Mouse (Mus musculus): ENCODE results near the gene Rbbp8nl. TPM values are rescaled to one million over a fixed set of nuclear protein-coding genes. Genes with fewer than 3 reads are reported as not detected.

The Rbbp8nl gene
- polyA plus RNA-seq, 1 experiment from 2014 or later, result not detected

DNA sequence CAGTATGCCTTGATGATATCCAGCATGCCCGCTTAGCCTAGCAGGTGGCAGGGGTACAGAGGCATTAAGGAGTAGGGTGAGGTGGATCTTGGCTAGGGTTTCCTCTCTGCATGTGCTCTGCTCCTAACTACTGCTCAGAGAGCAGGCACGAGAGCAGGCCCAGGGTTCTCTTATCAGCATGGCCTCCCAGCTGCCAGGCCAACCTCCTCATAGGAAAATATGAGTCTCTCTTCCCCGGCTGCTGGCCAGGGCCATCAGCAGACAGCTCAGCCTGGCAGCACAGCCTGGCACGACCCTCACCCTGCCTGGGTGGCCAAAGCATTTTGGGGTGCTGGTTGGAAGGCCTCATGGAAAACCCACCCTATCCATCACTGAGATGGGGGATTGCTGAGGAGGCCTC is 21.5 kb upstream of the Rbbp8nl start:
- no peak for DNase-seq
- Histone ChIP-seq H3K4me2 (ENCODE audit: low read length) (no peak overlapping the region), H3K9ac (replicated peaks; ENCODE audit: low read length) (no peak overlapping the region), H3K27me3 (ENCODE audit: control insufficient read depth, insufficient read depth, low read length) (no peaks in the 10 kb centered on the region), H3K36me3 (ENCODE audit: control insufficient read depth, insufficient read depth, low read length) (no peaks in the 10 kb centered on the region), H3K27ac (replicated peaks; ENCODE audit: low read depth, low read length) (no peak overlapping the region), H3K4me1 (ENCODE audit: control insufficient read depth, insufficient read depth, low read length) (no peaks in the 10 kb centered on the region), H3K9me3 (ENCODE audit: control insufficient read depth, low read length) (no peaks in the 10 kb centered on the region), H3K4me3 (replicated peaks; ENCODE audit: low read depth, low read length) (no peak overlapping the region)
- WGBS, result 82% methylated on average over 4 of the region's 4 CpGs
- ATAC-seq (ENCODE audit: low FRiP score, low TSS enrichment), result no peak

DNA sequence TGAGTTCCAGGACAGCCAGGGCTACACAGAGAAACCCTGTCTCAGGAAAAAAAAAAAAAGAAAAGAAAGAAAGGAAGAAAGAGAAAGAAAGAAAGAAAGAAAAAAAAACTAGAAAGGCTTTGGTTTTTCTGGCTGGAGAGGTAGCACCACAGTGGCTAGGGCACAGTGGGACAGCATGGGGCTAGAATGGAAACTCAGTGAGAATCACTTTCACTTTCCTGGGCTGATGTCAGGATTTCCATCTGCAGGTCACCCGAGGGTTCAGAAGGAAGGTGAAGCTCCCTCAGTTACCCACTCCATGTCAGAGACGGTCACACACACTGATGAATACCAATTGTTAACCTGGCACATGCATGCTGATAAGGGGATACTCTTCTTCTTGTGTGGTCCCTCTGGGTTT is 18.0 kb upstream of the Rbbp8nl start:
- DNase-seq (no peak), ATAC-seq (ENCODE audit: low FRiP score, low TSS enrichment) (no peak)
- Histone ChIP-seq H3K36me3 (ENCODE audit: control insufficient read depth, insufficient read depth, low read length) (no peaks in the 10 kb centered on the region), H3K9me3 (ENCODE audit: control insufficient read depth, low read length) (no peaks in the 10 kb centered on the region), H3K27me3 (ENCODE audit: control insufficient read depth, insufficient read depth, low read length) (no peaks in the 10 kb centered on the region), H3K4me2 (ENCODE audit: low read length) (no peak overlapping the region), H3K27ac (replicated peaks; ENCODE audit: low read depth, low read length) (no peak overlapping the region), H3K4me1 (ENCODE audit: control insufficient read depth, insufficient read depth, low read length) (no peaks in the 10 kb centered on the region), H3K9ac (replicated peaks; ENCODE audit: low read length) (no peak overlapping the region), H3K4me3 (replicated peaks; ENCODE audit: low read depth, low read length) (no peak overlapping the region)
- WGBS, result 56% methylated on average over 2 of the region's 2 CpGs

DNA sequence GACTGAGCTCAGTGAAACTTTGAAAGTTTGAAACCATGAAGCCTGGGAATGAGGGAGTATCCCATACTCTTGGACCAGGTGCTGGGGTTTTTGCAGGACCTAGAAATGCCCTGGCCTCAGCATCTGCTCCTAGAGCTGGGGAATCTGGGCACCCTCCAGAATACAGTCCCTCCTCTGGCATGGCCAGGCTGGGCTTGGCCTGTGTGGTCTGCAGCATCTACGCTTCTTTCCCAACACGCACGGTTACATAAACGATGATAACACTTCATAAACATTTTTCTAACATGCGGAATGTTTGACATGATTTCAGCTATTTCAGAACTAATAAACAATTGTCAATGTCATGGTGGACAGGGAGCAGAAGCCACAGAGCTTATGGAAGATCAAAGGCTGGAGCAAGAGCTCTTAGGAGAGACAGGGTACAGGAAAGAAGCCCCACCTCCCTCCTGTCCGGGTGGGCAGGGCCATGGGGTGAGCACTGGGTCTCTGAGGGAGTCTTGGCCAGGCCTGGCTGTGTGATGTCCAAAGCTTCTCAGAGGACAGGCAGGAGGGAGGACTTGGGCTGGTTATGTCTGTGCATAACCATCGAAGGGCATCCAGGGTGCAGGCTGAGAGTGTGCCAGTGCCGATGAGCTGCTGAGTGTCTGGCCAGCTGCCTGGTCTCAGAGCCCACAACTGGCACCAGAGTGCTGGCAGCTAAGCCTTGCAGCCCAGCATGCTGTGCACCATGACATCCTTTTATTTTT is 16.9 kb upstream of the Rbbp8nl start:
- DNase-seq, result no peak
- 86% methylated on average over 8 of the region's 8 CpGs for WGBS

DNA sequence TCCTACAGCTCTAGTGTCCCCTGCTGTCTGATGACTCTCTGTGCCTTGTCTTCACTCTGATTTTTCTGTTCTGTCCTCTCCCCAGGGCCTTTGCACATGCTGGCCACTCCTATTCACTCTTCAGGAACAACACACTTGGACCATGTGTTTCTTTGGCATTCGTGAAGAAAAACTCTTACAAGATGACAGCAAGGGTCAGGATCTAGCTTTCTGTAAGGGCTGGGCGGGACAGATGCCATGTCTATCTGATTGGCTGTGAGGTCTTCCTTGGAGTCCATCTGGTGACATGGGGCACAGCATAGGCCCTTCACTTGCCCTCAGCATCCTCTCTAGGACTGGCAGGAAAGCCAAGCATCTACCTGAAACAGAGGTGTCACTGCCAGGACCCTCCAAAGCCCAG is 16.3 kb upstream of the Rbbp8nl start:
- DNase-seq, result no peak
- Histone ChIP-seq H3K4me3 (replicated peaks; ENCODE audit: low read depth, low read length) (no peak overlapping the region), H3K4me1 (ENCODE audit: control insufficient read depth, insufficient read depth, low read length) (no peaks in the 10 kb centered on the region), H3K36me3 (ENCODE audit: control insufficient read depth, insufficient read depth, low read length) (no peaks in the 10 kb centered on the region), H3K27me3 (ENCODE audit: control insufficient read depth, insufficient read depth, low read length) (no peaks in the 10 kb centered on the region), H3K9ac (replicated peaks; ENCODE audit: low read length) (no peak overlapping the region), H3K9me3 (ENCODE audit: control insufficient read depth, low read length) (0 out of 2 replicates have a peak, but pooled peaks cover 5% of the 10 kb centered on the region), H3K27ac (replicated peaks; ENCODE audit: low read depth, low read length) (no peak overlapping the region), H3K4me2 (ENCODE audit: low read length) (no peak overlapping the region)
- no peak for ATAC-seq (ENCODE audit: low FRiP score, low TSS enrichment)
- WGBS, result 70% methylated on average over 2 of the region's 2 CpGs

More for the DNA sequence above, 16.9 kb upstream of the Rbbp8nl start:
- no peaks in the 10 kb centered on the region for H3K4me1 ChIP-seq (ENCODE audit: control insufficient read depth, insufficient read depth, low read length)
- H3K27me3 ChIP-seq (ENCODE audit: control insufficient read depth, insufficient read depth, low read length), result no peaks in the 10 kb centered on the region
- no peak overlapping the region for H3K9ac ChIP-seq (replicated peaks; ENCODE audit: low read length)
- H3K36me3 ChIP-seq (ENCODE audit: control insufficient read depth, insufficient read depth, low read length), result no peaks in the 10 kb centered on the region
- 0 out of 2 replicates have a peak, but pooled peaks cover 5% of the 10 kb centered on the region for H3K9me3 ChIP-seq (ENCODE audit: control insufficient read depth, low read length)
- no peak overlapping the region for H3K4me3 ChIP-seq (replicated peaks; ENCODE audit: low read depth, low read length)
- H3K27ac ChIP-seq (replicated peaks; ENCODE audit: low read depth, low read length), result no peak overlapping the region
- ATAC-seq (ENCODE audit: low FRiP score, low TSS enrichment), result no peak
- H3K4me2 ChIP-seq (ENCODE audit: low read length), result no peak overlapping the region

DNA sequence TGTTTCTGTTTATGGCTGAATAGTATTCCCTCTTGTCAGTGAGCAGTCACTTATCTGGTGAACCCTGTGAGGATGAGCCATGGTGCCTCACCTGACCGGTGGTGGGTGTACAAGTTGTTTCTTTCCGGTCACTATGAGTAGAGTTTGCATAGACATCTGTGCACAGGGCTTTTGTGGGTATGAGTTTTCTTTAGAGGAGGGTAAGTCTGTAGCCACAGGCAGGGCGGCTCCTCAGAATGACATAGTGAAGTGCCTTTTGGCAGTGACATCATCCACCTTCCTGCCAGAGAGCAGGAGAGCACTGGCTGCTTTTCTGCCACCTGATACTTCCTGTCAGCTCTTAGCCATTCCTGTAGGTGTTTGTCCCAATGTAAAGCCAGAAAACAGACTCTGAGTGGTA is 15.8 kb upstream of the Rbbp8nl start:
- Histone ChIP-seq H3K9me3 (ENCODE audit: control insufficient read depth, low read length) (0 out of 2 replicates have a peak, but pooled peaks cover 5% of the 10 kb centered on the region), H3K27me3 (ENCODE audit: control insufficient read depth, insufficient read depth, low read length) (no peaks in the 10 kb centered on the region), H3K4me2 (ENCODE audit: low read length) (no peak overlapping the region), H3K36me3 (ENCODE audit: control insufficient read depth, insufficient read depth, low read length) (no peaks in the 10 kb centered on the region), H3K4me1 (ENCODE audit: control insufficient read depth, insufficient read depth, low read length) (no peaks in the 10 kb centered on the region), H3K9ac (replicated peaks; ENCODE audit: low read length) (no peak overlapping the region), H3K27ac (replicated peaks; ENCODE audit: low read depth, low read length) (no peak overlapping the region), H3K4me3 (replicated peaks; ENCODE audit: low read depth, low read length) (no peak overlapping the region)
- DNase-seq (no peak), ATAC-seq (ENCODE audit: low FRiP score, low TSS enrichment) (no peak)
- 90% methylated on average over 3 of the region's 3 CpGs for WGBS

DNA sequence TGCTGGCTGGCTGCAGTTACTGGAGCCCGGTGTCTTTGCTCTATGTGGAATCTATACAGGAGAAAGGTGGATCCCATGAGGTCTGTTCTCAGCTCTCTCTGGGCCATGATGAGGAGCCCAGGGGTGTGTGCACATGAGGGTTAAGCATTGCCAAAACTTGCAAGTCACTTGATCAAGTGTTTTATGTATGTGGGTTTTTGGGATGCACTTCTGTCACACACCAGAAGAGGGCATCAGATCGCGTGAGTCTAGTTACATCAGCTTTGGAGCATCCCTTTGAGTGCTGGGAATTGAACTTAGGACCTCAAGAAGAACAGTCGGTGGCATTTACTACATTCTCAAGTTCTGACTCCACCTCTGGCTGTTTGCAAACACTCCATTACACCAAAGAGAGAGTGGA is 14.9 kb upstream of the Rbbp8nl start:
- Histone ChIP-seq H3K9me3 (ENCODE audit: control insufficient read depth, low read length) (0 out of 2 replicates have a peak, but pooled peaks cover 5% of the 10 kb centered on the region), H3K36me3 (ENCODE audit: control insufficient read depth, insufficient read depth, low read length) (no peaks in the 10 kb centered on the region), H3K9ac (replicated peaks; ENCODE audit: low read length) (no peak overlapping the region), H3K4me1 (ENCODE audit: control insufficient read depth, insufficient read depth, low read length) (no peaks in the 10 kb centered on the region), H3K27me3 (ENCODE audit: control insufficient read depth, insufficient read depth, low read length) (no peaks in the 10 kb centered on the region), H3K27ac (replicated peaks; ENCODE audit: low read depth, low read length) (no peak overlapping the region), H3K4me3 (replicated peaks; ENCODE audit: low read depth, low read length) (no peak overlapping the region), H3K4me2 (ENCODE audit: low read length) (no peak overlapping the region)
- WGBS, result 56% methylated on average over 4 of the region's 4 CpGs
- ATAC-seq (ENCODE audit: low FRiP score, low TSS enrichment), result no peak
- DNase-seq, result no peak

DNA sequence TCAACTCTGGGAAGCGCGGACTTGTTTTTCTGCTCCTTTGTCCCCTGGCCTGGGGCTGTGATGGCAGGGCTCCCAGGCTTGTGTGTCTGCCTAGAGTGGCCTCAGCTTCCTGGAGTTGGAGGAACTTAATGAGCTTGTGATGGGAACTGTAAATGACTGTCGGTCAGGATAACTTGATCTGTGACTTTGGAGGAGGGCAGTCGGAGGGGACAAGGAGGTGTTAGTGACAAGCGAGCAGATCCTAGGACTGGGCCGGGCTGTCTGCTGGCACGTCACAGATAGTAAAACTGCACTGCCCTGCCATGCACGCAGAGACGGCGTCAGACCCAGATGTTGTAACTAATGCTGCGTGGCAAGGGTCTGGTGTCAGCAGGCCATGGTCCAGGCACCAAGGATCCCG is 13.8 kb upstream of the Rbbp8nl start:
- H3K36me3 ChIP-seq (ENCODE audit: control insufficient read depth, insufficient read depth, low read length), result no peaks in the 10 kb centered on the region
- DNase-seq, result no peak
- WGBS, result 91% methylated on average over 12 of the region's 12 CpGs
- no peak for ATAC-seq (ENCODE audit: low FRiP score, low TSS enrichment)
- no peak overlapping the region for H3K4me2 ChIP-seq (ENCODE audit: low read length)
- no peaks in the 10 kb centered on the region for H3K27me3 ChIP-seq (ENCODE audit: control insufficient read depth, insufficient read depth, low read length)
- H3K4me1 ChIP-seq (ENCODE audit: control insufficient read depth, insufficient read depth, low read length), result no peaks in the 10 kb centered on the region
- no peak overlapping the region for H3K9ac ChIP-seq (replicated peaks; ENCODE audit: low read length)
- 0 out of 2 replicates have a peak, but pooled peaks cover 5% of the 10 kb centered on the region for H3K9me3 ChIP-seq (ENCODE audit: control insufficient read depth, low read length)
- H3K27ac ChIP-seq (replicated peaks; ENCODE audit: low read depth, low read length), result no peak overlapping the region
- no peak overlapping the region for H3K4me3 ChIP-seq (replicated peaks; ENCODE audit: low read depth, low read length)

DNA sequence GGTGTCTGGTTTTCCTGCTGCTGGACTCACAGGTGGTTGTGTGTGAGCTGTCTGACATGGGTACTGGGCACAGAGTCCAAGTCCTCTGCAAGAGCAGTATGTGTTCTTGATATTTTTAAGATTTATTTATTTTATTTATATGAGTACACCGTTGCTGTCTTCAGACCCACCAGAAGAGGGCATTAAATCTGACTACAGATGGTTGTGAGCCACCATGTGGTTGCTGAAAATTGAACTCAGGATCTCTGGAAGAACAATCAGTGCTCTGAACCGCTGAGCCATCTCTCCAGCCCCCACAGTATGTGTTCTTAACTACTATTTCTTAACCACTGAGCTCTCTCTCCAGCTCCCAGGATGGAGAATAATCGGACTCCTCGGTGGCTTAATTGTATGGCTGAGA is 12.5 kb upstream of the Rbbp8nl start:
- H3K4me2 ChIP-seq (ENCODE audit: low read length), result no peak overlapping the region
- no peaks in the 10 kb centered on the region for H3K36me3 ChIP-seq (ENCODE audit: control insufficient read depth, insufficient read depth, low read length)
- DNase-seq (no peak), ATAC-seq (ENCODE audit: low FRiP score, low TSS enrichment) (no peak)
- no peak overlapping the region for H3K27ac ChIP-seq (replicated peaks; ENCODE audit: low read depth, low read length)
- no peak overlapping the region for H3K4me3 ChIP-seq (replicated peaks; ENCODE audit: low read depth, low read length)
- H3K27me3 ChIP-seq (ENCODE audit: control insufficient read depth, insufficient read depth, low read length), result no peaks in the 10 kb centered on the region
- H3K9me3 ChIP-seq (ENCODE audit: control insufficient read depth, low read length), result 0 out of 2 replicates have a peak, but pooled peaks cover 5% of the 10 kb centered on the region
- H3K4me1 ChIP-seq (ENCODE audit: control insufficient read depth, insufficient read depth, low read length), result no peaks in the 10 kb centered on the region
- no peak overlapping the region for H3K9ac ChIP-seq (replicated peaks; ENCODE audit: low read length)
- 76% methylated on average over 4 of the region's 4 CpGs for WGBS

DNA sequence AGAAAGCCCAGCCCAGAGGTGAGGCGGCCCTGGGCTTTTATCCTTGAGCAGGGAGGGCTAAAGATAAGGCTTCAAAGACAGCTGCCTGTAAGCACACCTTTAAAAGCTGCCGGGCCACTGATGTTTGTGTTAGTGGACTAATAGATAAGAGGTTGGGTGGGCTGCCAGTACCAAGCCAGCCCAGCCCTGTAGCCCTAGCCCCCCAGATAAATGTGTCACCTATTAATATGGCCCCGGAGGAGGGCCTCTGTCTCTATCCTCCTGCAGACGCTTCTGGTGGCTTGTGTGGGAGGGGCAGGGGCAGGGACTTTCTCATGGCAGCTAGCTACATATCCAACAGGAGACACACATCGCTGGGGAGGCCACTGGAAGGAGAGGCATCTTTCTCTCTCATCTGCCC is 11.1 kb upstream of the Rbbp8nl start:
- no peak for DNase-seq
- H3K9me3 ChIP-seq (ENCODE audit: control insufficient read depth, low read length), result 0 out of 2 replicates have a peak, but pooled peaks cover 5% of the 10 kb centered on the region
- H3K36me3 ChIP-seq (ENCODE audit: control insufficient read depth, insufficient read depth, low read length), result no peaks in the 10 kb centered on the region
- H3K27me3 ChIP-seq (ENCODE audit: control insufficient read depth, insufficient read depth, low read length), result no peaks in the 10 kb centered on the region
- no peak for ATAC-seq (ENCODE audit: low FRiP score, low TSS enrichment)
- WGBS, result 64% methylated on average over 5 of the region's 5 CpGs
- H3K4me2 ChIP-seq (ENCODE audit: low read length), result no peak overlapping the region
- no peak overlapping the region for H3K4me3 ChIP-seq (replicated peaks; ENCODE audit: low read depth, low read length)
- no peaks in the 10 kb centered on the region for H3K4me1 ChIP-seq (ENCODE audit: control insufficient read depth, insufficient read depth, low read length)
- H3K9ac ChIP-seq (replicated peaks; ENCODE audit: low read length), result no peak overlapping the region
- H3K27ac ChIP-seq (replicated peaks; ENCODE audit: low read depth, low read length), result no peak overlapping the region
